Mouse (Mus musculus): ENCODE measurements around the gene Gbx2. TPM values are rescaled to one million over a fixed set of nuclear protein-coding genes. Genes with fewer than 3 reads are reported as not detected.

Gene Gbx2
- polyA plus RNA-seq, 1 experiment from 2014 or later = 41.2 TPM

DNA sequence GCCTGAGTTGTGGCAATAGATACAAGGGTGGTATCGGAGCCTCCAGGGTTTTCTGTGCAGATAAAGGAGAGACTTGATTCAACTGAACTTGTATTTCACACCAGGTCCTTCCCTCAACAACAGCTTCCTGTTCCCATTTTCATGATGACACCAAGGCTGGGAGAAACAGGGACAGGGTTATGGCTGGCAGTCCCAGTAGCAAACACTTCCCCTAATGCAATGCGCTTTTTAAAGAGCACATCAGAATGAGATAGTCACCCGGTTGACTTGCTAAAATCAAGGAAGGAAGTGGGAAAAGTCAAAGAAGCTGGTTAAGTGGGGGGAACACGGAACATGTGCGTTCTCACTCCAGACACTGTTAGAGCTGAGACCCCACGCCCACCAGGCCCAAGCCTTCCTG lies 39.6 kb downstream of the Gbx2 start:
- H3K27me3 ChIP-seq (ENCODE audit: insufficient read depth, poor library complexity, severe bottlenecking) = peaks cover 25% of the 10 kb centered on the region; the same call in 1 of the 2 replicates
- no peaks in the 10 kb centered on the region for H3K9me3 ChIP-seq
- peak overlapping the region; percentile 73; the same call in 1 of the 2 replicates for H3K27ac ChIP-seq
- H3K4me1 ChIP-seq (replicated peaks) = peaks cover 56% of the 10 kb centered on the region
- WGBS = 83% methylated on average over 6 of the region's 6 CpGs
- no peak overlapping the region for H3K4me3 ChIP-seq
- no peak for DNase-seq (ENCODE audit: low spot score)
- peaks cover 50% of the 10 kb centered on the region for H3K36me3 ChIP-seq

DNA sequence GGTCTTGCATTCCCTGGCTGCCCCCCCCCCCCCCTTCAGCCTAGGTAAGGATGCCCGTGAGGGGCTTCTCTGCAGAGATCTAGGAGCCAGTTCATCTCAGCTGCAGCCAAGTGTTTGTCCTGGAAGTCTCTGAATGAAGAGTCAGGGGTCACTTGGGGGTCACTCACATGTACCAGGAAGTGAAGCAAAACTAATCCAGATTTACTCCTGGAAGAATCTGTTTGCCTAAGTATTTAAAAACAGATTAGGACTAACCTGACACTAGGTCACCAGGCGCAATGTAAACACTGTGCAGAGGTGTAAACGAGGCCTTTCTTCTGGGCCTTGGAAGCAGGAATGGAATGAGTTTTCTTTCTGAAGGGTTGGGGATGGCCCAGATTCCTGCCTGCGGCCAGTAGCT lies 45.3 kb downstream of the Gbx2 start:
- H3K27ac ChIP-seq = no peak overlapping the region
- DNase-seq (ENCODE audit: low spot score) = no peak
- H3K4me3 ChIP-seq = no peak overlapping the region
- no peaks in the 10 kb centered on the region for H3K9me3 ChIP-seq
- peaks cover 58% of the 10 kb centered on the region for H3K4me1 ChIP-seq (replicated peaks)
- 50% methylated on average over 4 of the region's 4 CpGs for WGBS
- H3K27me3 ChIP-seq (ENCODE audit: insufficient read depth, poor library complexity, severe bottlenecking) = peaks cover 26% of the 10 kb centered on the region
- peaks cover 43% of the 10 kb centered on the region for H3K36me3 ChIP-seq

DNA sequence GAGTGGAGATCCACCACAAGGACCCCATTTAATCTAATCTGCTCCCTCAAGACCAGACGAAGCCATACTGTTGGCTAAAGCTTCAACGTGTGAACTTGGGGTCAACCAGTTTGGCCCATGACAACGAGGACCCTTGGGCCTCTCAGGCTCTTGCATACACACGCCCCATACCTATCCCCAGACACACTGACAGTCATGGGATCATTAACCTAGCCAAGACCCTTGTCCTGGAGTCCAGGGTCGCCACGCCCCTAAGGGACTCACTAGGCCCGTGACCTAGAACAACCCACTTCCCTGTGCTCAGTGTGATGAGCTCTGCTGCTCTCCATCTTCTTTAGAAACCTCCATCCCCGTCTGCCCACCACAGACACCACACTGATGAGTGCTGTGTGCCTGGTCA lies 46.6 kb downstream of the Gbx2 start:
- Histone ChIP-seq H3K4me3 (no peak overlapping the region), H3K4me1 (replicated peaks) (peaks cover 61% of the 10 kb centered on the region), H3K27me3 (ENCODE audit: insufficient read depth, poor library complexity, severe bottlenecking) (peaks cover 28% of the 10 kb centered on the region), H3K9me3 (no peaks in the 10 kb centered on the region), H3K36me3 (peaks cover 30% of the 10 kb centered on the region), H3K27ac (no peak overlapping the region; the same call in 1 of the 2 replicates)
- WGBS = 91% methylated on average over 8 of the region's 8 CpGs
- no peak for DNase-seq (ENCODE audit: low spot score)

DNA sequence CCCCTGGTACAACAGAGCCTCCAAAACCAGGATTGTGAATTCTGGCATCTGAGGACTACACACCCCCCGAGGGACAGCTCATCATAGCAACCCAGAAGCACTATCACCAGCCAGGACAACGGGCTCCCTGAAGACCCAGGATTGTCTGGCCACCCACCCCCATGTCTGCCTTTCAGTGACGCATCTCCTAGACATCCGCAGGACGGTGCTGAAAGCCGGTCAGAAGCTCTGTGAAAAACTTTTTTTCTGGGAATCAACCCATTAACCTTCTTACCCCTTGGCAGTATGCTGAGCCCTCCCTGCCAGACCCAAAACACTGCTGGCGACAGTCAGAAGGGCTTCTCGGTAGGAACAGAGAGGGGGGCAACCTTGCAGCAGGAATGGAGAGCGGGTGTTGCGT lies 50.1 kb downstream of the Gbx2 start:
- H3K27me3 ChIP-seq (ENCODE audit: insufficient read depth, poor library complexity, severe bottlenecking) = peaks cover 25% of the 10 kb centered on the region
- no peak for DNase-seq (ENCODE audit: low spot score)
- H3K36me3 ChIP-seq = peaks cover 13% of the 10 kb centered on the region; the same call in 1 of the 2 replicates
- WGBS = 43% methylated on average over 10 of the region's 10 CpGs
- H3K9me3 ChIP-seq = no peaks in the 10 kb centered on the region
- peaks cover 88% of the 10 kb centered on the region for H3K4me1 ChIP-seq (replicated peaks)
- peak overlapping the region; percentile 71; the same call in 1 of the 2 replicates for H3K27ac ChIP-seq
- no peak overlapping the region for H3K4me3 ChIP-seq

- peaks cover 28% of the 10 kb centered on the region for H3K27me3 ChIP-seq (ENCODE audit: insufficient read depth, poor library complexity, severe bottlenecking)
- H3K27ac ChIP-seq = peak overlapping the region; percentile 71
- peaks cover 88% of the 10 kb centered on the region for H3K4me1 ChIP-seq (replicated peaks)
- no peaks in the 10 kb centered on the region for H3K9me3 ChIP-seq
- peak; percentile 47 for DNase-seq (ENCODE audit: low spot score)
- peaks cover 13% of the 10 kb centered on the region; the same call in 1 of the 2 replicates for H3K36me3 ChIP-seq
- WGBS = 6% methylated on average over 8 of the region's 8 CpGs
- H3K4me3 ChIP-seq = no peak overlapping the region
Observed at GRCm38 (mm10) chr1:89880193-89880592, 50.8 kb downstream of the Gbx2 start.

- Histone ChIP-seq H3K27ac (peak overlapping the region; percentile 73; the same call in 1 of the 2 replicates), H3K4me1 (replicated peaks) (peaks cover 77% of the 10 kb centered on the region), H3K27me3 (ENCODE audit: insufficient read depth, poor library complexity, severe bottlenecking) (peaks cover 27% of the 10 kb centered on the region; the same call in 1 of the 2 replicates), H3K4me3 (no peak overlapping the region), H3K36me3 (peaks cover 13% of the 10 kb centered on the region; the same call in 1 of the 2 replicates), H3K9me3 (no peaks in the 10 kb centered on the region)
- no peak for DNase-seq (ENCODE audit: low spot score)
- WGBS = 76% methylated on average over 11 of the region's 11 CpGs
Observed at GRCm38 (mm10) chr1:89878496-89878895, 52.5 kb downstream of the Gbx2 start.

Other genes starting within 250 kb of the Gbx2 start
- gene Asb18, start 83.5 kb upstream of the Gbx2 start, polyA plus RNA-seq (2016; fragmentation: Nextera tagmentation; extraction: Ambion mirVana) = 0.09 and 0.22 TPM in 2 replicates
- gene Iqca, start 222.2 kb upstream of the Gbx2 start, polyA plus RNA-seq (2016; fragmentation: Nextera tagmentation; extraction: Ambion mirVana) = 0.25 and 1.4 TPM in 2 replicates

Data from hindbrain, embryonic 10.5 days (tissue).